Mouse (Mus musculus) liver, embryonic 14.5 days (tissue): ENCODE measurements at regions not wholly inside any gene's neighbourhood (a gene's known extent, or its start where the extent isn't known, plus 50 kb on each side); places are given as distances from the start of the nearest gene placed in this dataset.

Source experiments
- CTCF ChIP-seq: IDR thresholded peaks from 2 replicates; pipeline ENCODE4 v1.5.1; 2016; ENCODE audit warnings: antibody characterized with exemption, low read depth, control low read depth
- EP300 ChIP-seq: IDR thresholded peaks from 2 replicates; pipeline ENCODE4 v1.6.1; 2016; ENCODE audit warnings: antibody characterized with exemption, low read depth

GRCm38 (mm10) chr1:185615819-185616429, 161.3 kb downstream of the Slc30a10 start:
- no peak for TF ChIP-seq CTCF
- no peak for TF ChIP-seq EP300
